In the genomic region with DNA sequence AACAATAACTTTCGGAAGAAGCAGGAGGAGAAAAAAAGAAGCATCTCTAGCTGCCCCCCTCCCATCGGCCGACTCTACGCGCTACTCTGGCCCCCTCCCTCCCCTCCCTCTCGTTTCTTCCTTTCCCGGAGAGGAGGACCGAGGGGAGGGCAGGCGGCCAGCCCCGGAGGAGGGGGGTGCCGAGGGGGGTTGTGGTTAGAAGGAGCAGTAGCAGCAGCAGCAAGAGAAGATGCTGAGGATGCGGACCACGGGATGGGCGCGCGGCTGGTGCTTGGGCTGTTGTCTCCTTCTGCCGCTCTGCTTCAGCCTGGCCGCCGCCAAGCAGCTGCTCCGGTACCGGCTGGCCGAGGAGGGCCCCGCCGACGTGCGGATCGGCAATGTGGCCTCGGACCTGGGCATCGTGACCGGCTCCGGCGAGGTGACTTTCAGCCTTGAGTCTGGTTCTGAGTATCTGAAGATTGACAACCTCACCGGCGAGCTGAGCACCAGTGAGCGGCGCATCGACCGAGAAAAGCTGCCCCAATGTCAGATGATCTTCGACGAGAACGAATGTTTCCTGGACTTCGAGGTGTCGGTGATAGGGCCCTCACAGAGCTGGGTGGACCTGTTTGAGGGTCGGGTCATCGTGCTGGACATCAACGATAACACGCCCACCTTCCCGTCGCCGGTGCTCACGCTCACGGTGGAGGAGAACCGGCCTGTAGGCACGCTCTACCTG, we compare ENCODE assay signal across 7 mouse cellular contexts. TPM values are rescaled to one million over a fixed set of nuclear protein-coding genes. Genes with fewer than 3 reads are reported as not detected.
A peak's percentile ranks its signal among the peaks of the same experiment; 100 is the strongest.
DNase-seq lines count a peak whose midpoint lies in the region; ATAC-seq lines count a peak whose summit lies in the region.

No protein-coding gene starts in this region.

- H3K4me2 ChIP-seq in hindbrain, embryonic 12.5 days (replicated peaks) = peak overlapping the region; percentile 83
- peak overlapping the region; percentile 90 for H3K4me2 ChIP-seq in midbrain, embryonic 12.5 days (replicated peaks)
- H3K4me2 ChIP-seq in stomach, embryonic 16.5 days (ENCODE audit: low read depth, low read length) = peak overlapping the region; percentile 92

- H3K9me3 ChIP-seq in hindbrain, embryonic 12.5 days (replicated peaks) = no peaks in the 10 kb centered on the region
- no peaks in the 10 kb centered on the region for H3K9me3 ChIP-seq in midbrain, embryonic 12.5 days
- H3K9me3 ChIP-seq in stomach, embryonic 16.5 days (replicated peaks; ENCODE audit: control insufficient read depth, low read length) = no peaks in the 10 kb centered on the region

- 0 out of 2 replicates have a peak, but pooled peaks have one; percentile 0 for ATAC-seq in frontal cortex, adult (ENCODE audit: low TSS enrichment)
- ATAC-seq in hindbrain, embryonic 12.5 days (ENCODE audit: low FRiP score) = no peak
- no peak for ATAC-seq in midbrain, embryonic 12.5 days (ENCODE audit: low FRiP score, low read depth)
- ATAC-seq in stomach, embryonic 16.5 days (ENCODE audit: insufficient read depth, low FRiP score) = 0 out of 2 replicates have a peak, but pooled peaks have one; percentile 2

- DNase-seq in NIH3T3 (ENCODE audit: low read depth) = peak; percentile 53
- peak; percentile 64 to 67 for DNase-seq in left cerebral cortex, postnatal 14 days (ENCODE audit: low spot score in 2 of 2)

- intact Hi-C loops in left cerebral cortex, postnatal 14 days (cut with DNase I) = loop anchor here (5.0 kb wide), 1 partner anchor 148 kb away; no protein-coding TSS in a partner anchor

- no peaks in the 10 kb centered on the region for H3K36me3 ChIP-seq in hindbrain, embryonic 12.5 days
- H3K36me3 ChIP-seq in midbrain, embryonic 12.5 days = no peaks in the 10 kb centered on the region; the same call in 1 of the 2 replicates
- H3K36me3 ChIP-seq in stomach, embryonic 16.5 days (ENCODE audit: control insufficient read depth, insufficient read depth, low read length) = no peaks in the 10 kb centered on the region

- H3K27me3 ChIP-seq in hindbrain, embryonic 12.5 days = peaks cover 17% of the 10 kb centered on the region; the same call in 1 of the 2 replicates
- H3K27me3 ChIP-seq in midbrain, embryonic 12.5 days = peaks cover 25% of the 10 kb centered on the region
- peaks cover 7% of the 10 kb centered on the region; the same call in 1 of the 2 replicates for H3K27me3 ChIP-seq in stomach, embryonic 16.5 days (ENCODE audit: control insufficient read depth, insufficient read depth, low read length)

- peak overlapping the region; percentile 59 for H3K4me3 ChIP-seq in brown adipose tissue, adult 24 weeks (ENCODE audit: insufficient read depth, low read depth, low read length)
- peak overlapping the region; percentile 65 for H3K4me3 ChIP-seq in hindbrain, embryonic 12.5 days
- peak overlapping the region; percentile 68 for H3K4me3 ChIP-seq in midbrain, embryonic 12.5 days
- H3K4me3 ChIP-seq in stomach, embryonic 16.5 days (replicated peaks; ENCODE audit: low read length) = peak overlapping the region; percentile 75

- H3K9ac ChIP-seq in hindbrain, embryonic 12.5 days = peak overlapping the region; percentile 73
- peak overlapping the region; percentile 71 for H3K9ac ChIP-seq in midbrain, embryonic 12.5 days (replicated peaks)
- H3K9ac ChIP-seq in stomach, embryonic 16.5 days (ENCODE audit: low read length) = peak overlapping the region; percentile 78

- no peak overlapping the region for H3K27ac ChIP-seq in brown adipose tissue, adult 24 weeks (replicated peaks; ENCODE audit: low read depth, low read length)
- peak overlapping the region; percentile 87 for H3K27ac ChIP-seq in hindbrain, embryonic 12.5 days
- peak overlapping the region; percentile 89 for H3K27ac ChIP-seq in midbrain, embryonic 12.5 days (replicated peaks)
- H3K27ac ChIP-seq in stomach, embryonic 16.5 days (ENCODE audit: low read length) = peak overlapping the region; percentile 98

- no peaks in the 10 kb centered on the region for H3K4me1 ChIP-seq in brown adipose tissue, adult 24 weeks (ENCODE audit: control insufficient read depth, insufficient read depth, insufficient read length, low read length)
- H3K4me1 ChIP-seq in hindbrain, embryonic 12.5 days = peaks cover 9% of the 10 kb centered on the region
- peaks cover 19% of the 10 kb centered on the region for H3K4me1 ChIP-seq in midbrain, embryonic 12.5 days
- H3K4me1 ChIP-seq in stomach, embryonic 16.5 days (ENCODE audit: control insufficient read depth, insufficient read depth, low read length) = peaks cover 22% of the 10 kb centered on the region

- WGBS in hindbrain, embryonic 12.5 days = under 1% methylated on average over 54 of the region's 54 CpGs
- WGBS in midbrain, embryonic 12.5 days = under 1% methylated on average over 51 of the region's 54 CpGs
- under 1% methylated on average over 50 of the region's 54 CpGs for WGBS in stomach, embryonic 16.5 days

RNA-seq across cellular contexts. Expression of a gene that starts 1.3 kb away (rescaled TPM):
- 1.2 and 1.7 TPM in 2 replicates for polyA plus RNA-seq in brown adipose tissue, adult 24 weeks (2012; ENCODE audit: insufficient read depth, insufficient read length, missing spikeins)
- 15.3 and 16.8 TPM in 2 replicates for polyA plus RNA-seq in hindbrain, embryonic 12.5 days (2016; fragmentation: Nextera tagmentation; extraction: Ambion mirVana)
- total RNA-seq in left cerebral cortex, postnatal 14 days (2021) = 100 to 1,000 TPM; 143 to 159 TPM
- polyA plus RNA-seq in midbrain, embryonic 12.5 days (2016; fragmentation: Nextera tagmentation; extraction: Ambion mirVana) = 10.8 and 11.6 TPM in 2 replicates
- 8.4 and 9.1 TPM in 2 replicates for polyA plus RNA-seq in stomach, embryonic 16.5 days (2015; fragmentation: Nextera tagmentation; extraction: Ambion mirVana)

Comparison
In these comparisons a context has a peak if more than half of its experiments do, and no peak if none do; other contexts are left out.
1. ATAC-seq: peak in frontal cortex, adult (single experiment) and stomach, embryonic 16.5 days (single experiment); none in hindbrain, embryonic 12.5 days (single experiment) and midbrain, embryonic 12.5 days (single experiment).
2. Peak in every context shown above with its lines, with median percentiles within 50 percentile points of each other: H3K4me3 ChIP-seq, H3K4me2 ChIP-seq and H3K9ac ChIP-seq.